Comparison of ENCODE assay signal across 22 mouse cellular contexts in the genomic region with DNA sequence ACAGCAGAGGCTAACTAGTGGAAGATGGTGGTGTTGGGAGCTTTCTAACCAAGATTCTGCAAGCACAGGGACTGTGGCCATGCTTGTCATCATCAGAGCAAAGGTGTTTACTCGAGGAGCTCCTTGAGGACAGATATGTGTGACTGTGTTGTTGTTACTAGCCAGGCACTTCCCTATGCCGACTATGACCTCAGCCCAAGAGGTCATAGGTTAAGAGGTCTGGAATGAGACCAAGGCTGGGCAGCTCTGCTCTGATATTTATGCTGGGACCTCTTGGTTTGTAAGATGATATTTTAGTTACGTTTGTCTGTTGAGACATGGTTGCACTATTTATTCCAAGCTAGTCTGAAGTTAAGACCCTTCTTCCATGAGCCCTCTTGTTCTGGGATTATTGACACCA.
"Had no signal": no experiment of that assay in that cellular context is flagged by ENCODE, and none has a peak within 500 bp of the region (broad histone marks: within the 10 kb centered on the region; RNA-seq: fewer than 3 reads in every experiment).

No protein-coding gene starts in this region.

- DNase-seq: heart, postnatal 10 days; heart, postnatal 14 days; heart, postnatal 36 days; heart, postnatal 4 days; kidney, adult 11 months; kidney, adult 18-20 months; kidney, adult 2 months; kidney, adult 8-10 months; kidney, adult 9 months; kidney, postnatal 10 days; kidney, postnatal 14 days; kidney, postnatal 25 days; kidney, postnatal 36 days; kidney, postnatal 4 days; layer of hippocampus, adult 9-11 months; layer of hippocampus, postnatal 36 days had no signal

- ATAC-seq: hindbrain, embryonic 16.5 days; hindbrain, postnatal 0 days; inflammation-experienced regulatory T-cells, adult 6 months; intestine, embryonic 15.5 days; intestine, embryonic 16.5 days; intestine, postnatal 0 days had no signal
